Mouse (Mus musculus) ES-E14 (cell line): ENCODE measurements around the gene Mgat4a.
"Not testable (repeated sequence)": the region's sequence is repeated elsewhere in the genome, so short reads cannot be mapped to it uniquely, and the experiment has no call there.

ENCODE experiments used
- HCFC1 ChIP-seq: IDR thresholded peaks from 2 replicates; pipeline ENCODE4 v1.6.1; 2012; ENCODE audit warnings: low read length, inconsistent platforms, borderline replicate concordance; ENCODE audit not compliant: insufficient read depth
- ZNF384 ChIP-seq: IDR thresholded peaks from 2 replicates; pipeline ENCODE4 v1.6.1; 2012; ENCODE audit warnings: low read depth, low read length, inconsistent platforms

DNA sequence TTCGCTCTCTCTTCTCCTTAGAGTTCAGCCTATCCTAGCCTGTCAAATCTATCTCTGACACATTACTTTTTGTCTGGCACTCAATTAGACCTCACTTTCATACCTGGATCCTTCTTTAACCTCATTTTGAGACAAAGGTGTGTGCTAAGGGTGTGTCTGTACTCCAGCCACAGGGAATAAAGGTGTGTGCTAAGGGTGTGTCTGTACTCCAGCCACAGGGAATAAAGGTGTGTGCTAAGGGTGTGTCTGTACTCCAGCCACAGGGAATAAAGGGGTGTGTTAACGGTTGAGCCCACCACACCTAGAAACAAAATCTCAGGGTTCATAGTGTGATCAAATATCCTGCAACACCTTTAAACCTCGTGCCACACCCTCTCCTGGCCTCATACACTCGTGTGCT, 16.7 kb downstream of the Mgat4a start:
- TF ChIP-seq ZNF384, HCFC1: not testable (repeated sequence)
